18 mouse cellular contexts compared by ENCODE assay signal in genomic region chr8:122912150-122912549, GRCm38 (mm10).
DNase-seq lines count a peak whose midpoint lies in the region; ATAC-seq and TF ChIP-seq lines count a peak whose summit lies in the region.
"Had no signal": no experiment of that assay in that cellular context is flagged by ENCODE, and none has a peak within 500 bp of the region (broad histone marks: within the 10 kb centered on the region; RNA-seq: fewer than 3 reads in every experiment).

No protein-coding gene starts in this region.

- H3K9ac ChIP-seq in forebrain, embryonic 15.5 days (replicated peaks) = no peak overlapping the region
- no peak overlapping the region for H3K9ac ChIP-seq in forebrain, postnatal 0 days
- H3K9ac ChIP-seq: embryonic facial prominence, embryonic 12.5 days; hindbrain, embryonic 12.5 days; intestine, embryonic 15.5 days had no signal

- WGBS in forebrain, embryonic 15.5 days = 82% methylated on average over 3 of the region's 3 CpGs
- WGBS in forebrain, postnatal 0 days = 86% methylated on average over 3 of the region's 3 CpGs

- H3K4me3 ChIP-seq in forebrain, embryonic 15.5 days = no peak overlapping the region
- H3K4me3 ChIP-seq in forebrain, postnatal 0 days (ENCODE audit: low read depth, low read length) = no peak overlapping the region
- H3K4me3 ChIP-seq: embryonic facial prominence, embryonic 12.5 days; heart, embryonic 10.5 days; hindbrain, embryonic 12.5 days; intestine, embryonic 15.5 days had no signal

- no peak overlapping the region for H3K4me2 ChIP-seq in forebrain, embryonic 15.5 days (replicated peaks)
- H3K4me2 ChIP-seq in forebrain, postnatal 0 days (ENCODE audit: low read depth) = no peak overlapping the region
- H3K4me2 ChIP-seq: embryonic facial prominence, embryonic 12.5 days; hindbrain, embryonic 12.5 days; intestine, embryonic 15.5 days had no signal

- TF ChIP-seq CTCF in forebrain, postnatal 0 days (IDR thresholded peaks at IDR 0.05; ENCODE audit: low read depth) = no peak

- no peaks in the 10 kb centered on the region for H3K27me3 ChIP-seq in forebrain, embryonic 15.5 days
- no peaks in the 10 kb centered on the region for H3K27me3 ChIP-seq in forebrain, postnatal 0 days (ENCODE audit: insufficient read depth, low read length)
- H3K27me3 ChIP-seq: embryonic facial prominence, embryonic 12.5 days; hindbrain, embryonic 12.5 days; intestine, embryonic 15.5 days had no signal

- H3K27ac ChIP-seq in forebrain, embryonic 15.5 days (replicated peaks) = 0 out of 2 replicates have a peak overlapping the region, but pooled peaks have one; percentile 4
- H3K27ac ChIP-seq in forebrain, postnatal 0 days (ENCODE audit: low read depth, low read length) = no peak overlapping the region
- H3K27ac ChIP-seq: embryonic facial prominence, embryonic 12.5 days; heart, embryonic 10.5 days; hindbrain, embryonic 12.5 days; intestine, embryonic 15.5 days had no signal

- no peaks in the 10 kb centered on the region for H3K9me3 ChIP-seq in forebrain, embryonic 15.5 days
- H3K9me3 ChIP-seq in forebrain, postnatal 0 days (ENCODE audit: low read length) = no peaks in the 10 kb centered on the region
- H3K9me3 ChIP-seq: embryonic facial prominence, embryonic 12.5 days; heart, embryonic 10.5 days; hindbrain, embryonic 12.5 days; intestine, embryonic 15.5 days had no signal

- 0 out of 2 replicates have a peak, but pooled peaks cover 7% of the 10 kb centered on the region for H3K4me1 ChIP-seq in forebrain, embryonic 15.5 days
- H3K4me1 ChIP-seq in forebrain, postnatal 0 days (ENCODE audit: insufficient read depth) = no peaks in the 10 kb centered on the region

- ATAC-seq in forebrain, embryonic 15.5 days (replicated peaks) = no peak
- no peak for ATAC-seq in forebrain, postnatal 0 days
- ATAC-seq in activated CD4-positive, CD25-positive, alpha-beta regulatory T cell, adult 4 months = peak; percentile 36
- peak; percentile 43 for ATAC-seq in inflammation-experienced regulatory T-cells, adult 6 months
- ATAC-seq: hindbrain, embryonic 16.5 days; intestine, embryonic 15.5 days had no signal

- no peak for DNase-seq in forebrain, postnatal 0 days
- peak; percentile 35 for DNase-seq in CD4-positive helper T cell, adult 2 months (ENCODE audit: low read depth, low spot score)
- no peak for DNase-seq in ovary, adult 18-20 months (ENCODE audit: low spot score)
- no peak for DNase-seq in layer of hippocampus, adult 8-10 months (ENCODE audit: low spot score in 2 of 2)
- no peak for DNase-seq in right cerebral cortex, postnatal 14 days
- DNase-seq: adrenal gland, postnatal 10 days; gastrocnemius, postnatal 36 days; heart, adult 11 months; heart, postnatal 10 days; heart, postnatal 4 days had no signal

- H3K36me3 ChIP-seq in forebrain, embryonic 15.5 days = peaks cover 7% of the 10 kb centered on the region
- H3K36me3 ChIP-seq in forebrain, postnatal 0 days (ENCODE audit: insufficient read depth) = peaks cover 20% of the 10 kb centered on the region

Comparison
In these comparisons a context has a peak if more than half of its experiments do, and no peak if none do; other contexts are left out.
1. ATAC-seq: peak in activated CD4-positive, CD25-positive, alpha-beta regulatory T cell, adult 4 months (single experiment) and inflammation-experienced regulatory T-cells, adult 6 months (single experiment); none in forebrain, embryonic 15.5 days (single experiment) and forebrain, postnatal 0 days (single experiment).